Mouse (Mus musculus) liver, adult 10 weeks (tissue): ENCODE measurements around the gene Il1rapl1. TPM values are rescaled to one million over a fixed set of nuclear protein-coding genes. Genes with fewer than 3 reads are reported as not detected.

Source experiments
- polyA plus RNA-seq: library from polyadenylated mRNA; stranded (reverse); fragments of 350-450 nt; fragmentation: Illumina TruSeq; extraction: RNeasy Lipid Tissue Mini Kit (QIAGEN cat#74804); gene quantifications from one replicate; pipeline ENCODE4 v1.2.3, GENCODE M21; 2014; ENCODE audit warnings: low read depth, low replicate concordance

The Il1rapl1 gene
- not detected for polyA plus RNA-seq

DNA sequence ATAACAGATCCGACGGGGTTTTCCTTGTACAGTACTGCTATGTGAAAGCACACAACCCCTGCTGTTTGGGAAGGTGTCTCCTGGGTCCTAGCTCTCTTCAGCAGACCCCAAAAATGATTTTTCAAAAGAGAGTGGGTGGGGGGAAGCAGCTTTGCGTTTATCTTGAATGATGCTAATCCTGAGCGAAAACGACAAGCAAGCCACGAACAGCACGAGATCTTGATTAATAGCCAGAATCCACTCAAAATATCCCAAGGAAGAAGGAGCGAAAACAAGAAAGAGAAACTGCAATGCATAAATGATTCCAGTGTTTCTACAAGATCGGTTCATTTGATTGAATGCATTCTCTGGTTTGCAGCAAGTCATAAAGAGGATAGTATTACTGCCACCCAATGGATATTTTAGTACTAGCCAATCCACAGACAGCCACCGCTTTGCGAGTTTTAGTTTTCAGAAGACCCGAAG is at the start of gene Il1rapl1:
TSS of gene Il1rapl1 (minus strand) at position 37 of the 465 bp plus-strand sequence.

